Mouse (Mus musculus) spleen, postnatal 4 days (tissue): ENCODE data around the gene Ube4b.

Source experiments
- DNase-seq, 2 experiments: peaks; one replicate each; pipeline ENCODE4 v3.0.0; 2022; ENCODE audit warnings: low spot score in 2 of 2

The Ube4b gene

DNA sequence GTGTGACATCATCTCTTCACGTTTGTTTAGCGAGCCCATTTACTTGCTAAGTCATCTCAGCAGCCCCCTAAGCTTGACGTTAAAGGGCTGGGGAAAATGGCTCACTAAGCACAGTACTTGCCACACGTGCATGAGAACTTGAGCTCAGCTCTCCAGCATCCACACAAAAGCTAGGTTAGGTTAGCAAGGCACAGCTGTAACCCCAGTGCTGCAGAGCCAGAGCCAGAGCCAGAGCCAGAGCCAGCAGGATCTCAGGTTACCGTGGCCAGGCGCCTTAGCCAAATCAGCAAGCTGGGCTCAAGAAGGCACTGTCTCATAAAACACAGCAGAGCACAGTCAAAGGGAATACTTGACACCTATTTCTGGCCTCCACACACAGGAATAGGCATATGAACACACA, 31.0 kb downstream of the Ube4b start:
- DNase-seq = no peak

DNA sequence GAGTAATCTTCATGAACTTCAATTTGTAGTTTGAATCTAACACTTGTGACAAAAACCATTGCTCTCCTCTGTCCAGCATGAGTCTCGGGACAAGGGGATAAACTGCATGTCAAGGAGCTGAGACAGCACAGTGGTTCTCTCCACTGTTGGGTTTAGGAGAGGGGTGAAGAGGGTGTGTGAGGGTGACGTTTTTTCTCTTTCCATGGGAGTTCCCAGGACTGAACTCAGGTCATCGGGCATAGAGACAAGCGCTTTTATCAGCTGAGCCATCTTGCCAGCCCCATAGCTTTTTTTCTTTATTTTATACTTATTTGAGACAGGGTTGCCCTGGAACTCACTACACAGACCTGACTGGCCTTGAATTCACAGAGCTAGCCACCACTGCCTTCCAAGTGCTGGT, 32.3 kb downstream of the Ube4b start:
- DNase-seq = no peak

DNA sequence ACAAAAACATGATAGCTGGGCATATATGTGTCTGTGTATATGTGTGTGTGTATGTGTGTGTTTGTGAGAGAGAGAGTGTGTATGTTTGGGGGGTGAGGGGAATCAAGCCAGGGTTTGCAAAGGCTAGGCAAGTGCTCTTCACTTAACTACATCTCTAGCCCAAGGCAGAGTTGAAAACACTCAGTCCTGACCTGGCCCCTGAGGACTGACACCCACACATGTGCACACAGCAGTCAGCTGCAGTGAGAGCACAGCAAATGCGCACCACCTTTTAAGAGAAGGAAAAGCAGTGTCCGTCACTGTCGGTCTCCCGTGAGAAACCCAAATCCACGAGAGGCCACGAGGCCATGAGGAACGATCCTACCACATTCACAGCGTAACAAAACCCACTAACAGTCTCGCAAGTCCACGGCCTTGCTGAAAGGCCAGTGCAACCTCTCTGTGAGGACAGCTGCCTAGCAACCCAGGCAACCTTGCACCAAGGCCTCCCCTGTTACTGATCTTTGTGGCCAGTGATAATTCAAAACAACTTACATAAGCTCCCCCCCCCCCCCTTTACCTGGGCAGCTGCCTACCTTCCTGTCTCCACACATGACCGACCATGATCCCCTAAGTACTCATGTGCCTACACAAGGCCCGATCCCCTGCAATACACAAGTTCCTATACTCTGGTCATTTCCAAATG, 33.1 kb downstream of the Ube4b start:
- no peak for DNase-seq

DNA sequence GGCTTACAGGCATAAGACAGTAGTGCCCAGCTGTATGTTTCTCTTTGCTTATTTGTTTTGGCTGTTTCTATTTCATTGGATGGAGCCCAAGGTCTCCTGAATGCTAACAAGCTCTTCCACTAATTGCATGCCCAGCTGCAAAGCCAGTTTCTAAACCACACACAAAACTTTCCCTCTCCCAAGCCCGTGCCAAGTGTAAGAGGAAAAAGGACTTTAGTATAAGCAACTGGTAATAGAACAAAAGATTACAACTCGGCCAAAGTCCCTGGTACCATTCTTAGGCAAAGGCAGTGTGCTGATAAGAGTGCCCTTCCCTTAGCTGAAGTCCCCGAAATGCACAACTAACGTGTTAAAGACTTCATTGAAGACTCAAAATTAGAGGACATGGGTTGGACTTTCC, 34.2 kb downstream of the Ube4b start:
- DNase-seq = no peak

DNA sequence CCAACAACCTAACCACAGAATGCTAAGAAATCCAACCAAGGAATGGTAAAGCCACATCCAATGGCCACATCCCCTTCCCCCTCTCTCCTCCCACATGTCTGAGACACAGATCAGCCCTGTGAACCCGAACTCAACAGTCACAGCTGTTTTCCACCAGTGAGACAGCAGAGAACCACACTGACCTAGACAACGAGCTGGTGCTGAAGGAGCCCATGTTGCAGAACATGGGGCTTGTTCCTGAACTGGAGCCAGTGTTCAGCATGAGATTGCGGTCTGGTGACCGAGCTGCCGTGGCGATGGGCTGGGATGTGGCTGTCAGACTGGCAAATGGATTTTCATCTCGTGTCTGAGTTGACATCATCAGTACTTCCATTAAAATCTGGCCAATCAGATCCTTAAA, 45.5 kb downstream of the Ube4b start:
- DNase-seq = no peak

DNA sequence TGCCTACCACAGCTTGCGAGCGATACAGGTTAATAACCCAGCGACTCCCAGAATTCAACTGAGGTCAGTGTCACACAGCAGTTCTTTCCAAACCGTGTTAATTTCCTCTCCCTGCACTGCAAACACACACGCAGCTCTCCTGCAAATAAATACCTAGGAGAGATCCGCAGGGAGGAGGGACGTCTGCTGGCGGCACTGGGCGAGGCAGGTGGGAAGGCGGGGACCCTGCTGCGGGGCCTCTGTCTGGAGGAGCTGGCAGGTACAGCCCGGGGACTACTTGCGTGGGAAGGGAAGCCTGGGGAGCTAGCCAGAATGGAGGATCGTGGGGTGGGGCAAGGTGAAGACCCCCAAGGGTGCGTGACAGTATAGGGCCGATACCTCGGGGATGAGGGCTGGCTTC, 46.7 kb downstream of the Ube4b start:
- no peak for DNase-seq

DNA sequence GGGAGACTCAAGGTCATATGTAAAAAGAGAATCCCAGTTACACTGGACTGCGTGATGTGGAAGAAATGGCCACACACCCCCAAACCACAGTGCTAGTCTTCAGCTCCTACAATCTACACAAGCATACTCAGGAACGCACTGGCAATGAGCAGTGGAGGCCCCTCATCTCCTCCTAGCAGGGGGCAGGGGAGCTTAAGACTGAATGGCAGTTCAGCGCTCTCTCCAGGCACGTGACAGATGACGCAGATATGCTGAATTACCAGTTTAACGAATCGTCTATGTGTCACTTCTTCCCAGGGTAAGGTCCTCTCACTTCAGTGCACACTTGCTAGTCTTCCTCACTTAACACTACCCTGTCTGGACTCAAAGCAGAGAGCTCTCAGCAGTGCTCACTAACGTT, 47.7 kb downstream of the Ube4b start:
- no peak for DNase-seq

DNA sequence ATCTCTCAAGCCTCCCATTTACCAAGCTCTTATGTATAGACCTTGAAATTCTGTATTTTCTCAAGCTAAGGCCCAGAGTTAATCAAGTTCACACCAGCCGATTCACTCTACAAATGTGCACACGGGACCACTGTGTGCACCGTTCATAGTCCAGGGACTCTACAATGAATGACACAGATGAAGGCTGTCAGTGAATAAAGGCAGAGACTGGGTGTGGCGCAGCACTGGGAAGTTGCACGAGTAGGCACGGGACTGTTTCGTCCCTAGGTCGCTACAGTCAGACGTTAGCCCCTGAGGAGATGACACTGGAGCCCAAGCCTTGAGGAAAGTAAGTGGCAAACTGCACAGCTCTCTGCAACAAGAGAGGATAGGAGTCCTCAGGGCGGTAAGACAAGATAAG, 50.5 kb downstream of the Ube4b start:
- no peak for DNase-seq

DNA sequence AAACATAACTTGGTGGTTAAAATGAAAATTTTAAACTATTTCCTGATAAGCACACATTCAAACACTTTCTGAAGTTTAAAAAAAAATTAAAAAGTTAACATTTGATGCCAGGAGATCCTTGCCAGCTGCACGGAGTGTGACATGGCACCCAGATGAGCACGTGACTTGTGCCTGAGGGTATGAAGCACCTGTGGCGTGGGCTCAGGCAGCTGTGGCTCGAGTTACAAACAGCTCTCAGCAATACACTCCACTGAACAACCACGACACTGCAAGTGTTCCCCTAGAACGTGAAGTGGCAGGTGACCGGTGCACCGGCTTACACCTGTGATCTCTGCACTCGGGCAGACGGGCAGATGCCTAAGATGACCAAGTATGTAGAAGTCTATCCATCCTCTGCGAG, 51.9 kb downstream of the Ube4b start:
- no peak for DNase-seq

DNA sequence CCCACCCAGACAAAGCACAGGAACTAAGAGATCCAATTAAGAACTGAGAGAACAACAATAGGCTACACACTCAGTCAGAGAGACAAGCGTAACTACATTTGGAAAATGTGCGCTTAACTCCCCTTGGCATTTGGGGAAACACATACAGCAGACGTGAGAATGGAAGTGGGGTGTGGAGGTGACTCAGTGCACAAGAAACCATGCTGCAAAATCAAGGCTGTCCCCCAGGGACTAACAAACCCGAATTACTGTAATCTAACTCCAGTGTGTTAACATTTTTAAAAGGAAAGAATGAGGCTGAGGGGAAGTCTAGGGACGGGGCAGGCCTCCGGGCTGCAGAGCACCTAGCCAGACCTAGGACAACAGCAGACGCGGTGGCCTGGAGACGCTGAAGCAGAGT, 52.6 kb downstream of the Ube4b start:
- DNase-seq = no peak

DNA sequence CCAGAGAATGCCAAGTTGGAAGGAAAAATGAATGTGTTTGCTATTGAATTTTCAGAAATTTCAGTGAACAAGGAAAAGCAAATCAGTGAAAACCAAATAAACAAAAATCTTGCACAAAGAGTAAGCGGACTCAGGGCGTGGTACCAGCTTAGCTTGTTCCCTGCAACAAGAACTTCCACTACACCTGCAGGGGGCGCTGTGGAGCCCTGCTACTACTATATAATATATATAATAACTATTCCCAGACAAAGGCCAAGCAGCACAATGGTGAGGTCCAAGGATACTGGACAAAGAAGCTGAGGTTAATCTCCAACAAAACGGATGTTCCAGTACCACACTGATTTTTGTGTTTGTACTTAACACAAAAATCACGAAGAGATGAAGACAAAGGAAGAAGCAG, 53.1 kb downstream of the Ube4b start:
- peak; percentile 39 to 73 for DNase-seq

DNA sequence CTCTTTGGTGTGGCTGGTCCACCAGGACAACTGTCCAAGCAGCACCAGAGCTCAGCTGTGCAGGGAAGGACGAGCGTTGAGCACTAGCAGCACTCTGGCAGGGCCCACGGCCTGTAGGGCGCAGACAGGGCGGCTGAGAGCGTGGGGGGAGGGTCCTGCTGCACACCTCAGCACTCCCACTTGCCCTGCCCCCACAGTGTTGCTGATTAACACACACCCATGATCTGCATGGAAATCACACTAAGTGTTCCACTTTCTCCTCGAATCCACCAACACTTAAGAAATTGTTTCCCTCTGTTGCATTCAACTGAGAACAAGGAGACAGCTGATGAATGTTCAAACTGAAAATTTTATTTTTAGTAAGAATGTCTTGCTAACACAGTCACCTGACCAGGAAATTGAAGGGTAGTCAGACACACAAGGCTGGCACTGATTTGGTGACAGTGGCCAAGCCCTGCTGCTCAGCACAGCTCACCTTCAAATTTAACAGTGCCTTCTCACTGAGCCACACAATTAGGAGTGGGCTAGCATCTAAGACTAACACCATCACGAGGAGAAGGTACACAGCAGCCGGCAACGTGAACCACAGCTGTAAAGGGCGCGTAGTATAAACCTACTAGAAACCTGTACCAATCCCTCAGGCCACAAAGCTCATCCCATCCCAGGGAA, 60.7 kb downstream of the Ube4b start:
- no peak for DNase-seq

DNA sequence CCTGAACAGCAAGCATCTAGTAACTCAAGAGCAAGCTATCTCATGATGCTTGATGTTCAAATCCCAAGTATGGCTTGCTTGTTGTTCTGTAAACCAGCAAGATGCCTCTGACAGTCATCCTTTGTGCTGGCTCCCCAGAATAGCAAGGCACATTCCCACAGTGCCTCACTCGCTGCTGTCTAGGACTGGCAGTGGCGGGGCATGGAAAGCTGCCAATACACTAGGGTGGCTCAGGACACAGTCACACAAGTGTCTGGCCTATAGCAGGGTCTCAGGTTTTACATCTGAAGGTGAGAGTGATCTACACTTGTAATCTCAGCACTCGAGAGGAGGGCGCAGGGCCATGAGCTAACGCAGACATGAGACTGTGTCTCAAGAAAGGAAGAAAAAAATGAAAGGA, 61.7 kb downstream of the Ube4b start:
- no peak for DNase-seq

DNA sequence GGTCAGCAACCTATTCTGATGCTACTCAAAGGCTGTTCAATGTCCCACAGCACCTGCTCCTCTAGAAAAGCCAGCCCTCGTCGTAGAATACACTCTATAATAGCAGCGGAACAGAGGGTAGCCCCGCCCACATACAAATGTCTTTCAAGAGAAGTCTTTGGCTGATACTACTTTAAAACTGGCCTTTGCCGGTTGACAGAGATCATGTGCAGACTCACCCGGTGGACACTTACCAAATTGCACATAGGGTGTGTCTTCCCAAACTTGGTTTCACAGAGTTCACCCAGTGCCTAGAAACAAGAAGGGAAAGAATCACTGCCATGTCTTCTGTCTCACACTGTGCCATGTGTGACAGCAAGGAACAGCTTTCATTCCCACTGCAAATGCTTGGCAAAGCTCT, 65.5 kb downstream of the Ube4b start:
- no peak for DNase-seq

DNA sequence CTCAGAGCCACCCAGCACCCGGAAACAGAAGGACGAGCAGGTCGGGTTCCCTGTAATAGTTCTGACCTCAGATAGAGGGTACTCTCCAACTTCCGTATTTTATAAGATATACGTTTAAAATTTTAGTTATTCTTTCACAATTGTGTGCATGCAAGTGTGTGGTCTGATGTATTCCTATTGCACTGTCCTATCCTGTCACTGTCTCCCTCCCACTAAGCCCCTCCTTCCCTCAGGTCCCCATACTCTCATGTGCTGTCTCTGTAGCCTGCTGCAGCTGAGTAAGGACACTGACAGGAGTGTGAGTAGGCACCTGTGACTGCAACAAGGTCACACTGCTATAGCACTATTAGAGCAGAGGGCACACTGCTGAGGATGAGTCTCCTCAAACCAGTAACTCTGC, 65.9 kb downstream of the Ube4b start:
- no peak for DNase-seq

DNA sequence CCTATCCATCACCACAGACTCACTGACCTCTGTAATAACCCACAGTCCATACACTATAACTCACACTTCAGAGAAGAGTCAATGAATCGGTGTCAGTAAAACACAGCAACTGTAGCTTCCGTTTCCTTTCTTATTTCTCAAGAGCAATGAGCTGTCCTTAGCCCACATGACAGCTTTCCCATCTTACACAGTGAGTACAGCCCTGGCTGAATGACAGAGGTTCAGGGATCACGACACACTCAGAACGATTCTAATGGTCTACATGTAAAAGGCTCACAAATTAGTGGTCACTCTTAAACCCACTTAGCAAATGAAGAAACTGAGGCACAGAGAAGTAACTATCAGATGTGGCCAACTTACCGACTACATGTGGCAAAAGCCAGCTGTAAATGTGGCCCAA, 68.6 kb downstream of the Ube4b start:
- DNase-seq = no peak

DNA sequence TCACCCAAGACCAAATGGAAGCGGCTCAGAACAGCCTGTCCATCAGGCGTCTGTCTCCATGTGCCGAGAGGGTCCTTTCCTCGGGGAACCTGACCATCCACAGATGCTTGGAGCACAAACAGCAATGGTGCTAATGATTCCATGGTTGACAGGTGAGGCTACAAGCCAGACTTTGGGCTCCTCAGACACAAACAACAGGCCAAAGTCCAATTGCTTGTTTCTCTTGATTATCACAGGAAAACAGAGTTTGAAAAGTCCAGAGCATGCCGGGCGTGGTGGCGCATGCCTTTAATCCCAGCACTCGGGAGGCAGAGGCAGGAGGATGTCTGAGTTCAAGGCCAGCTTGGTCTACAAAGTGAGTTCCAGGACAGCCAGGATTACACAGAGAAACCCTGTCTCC, 71.9 kb downstream of the Ube4b start:
- no peak for DNase-seq

DNA sequence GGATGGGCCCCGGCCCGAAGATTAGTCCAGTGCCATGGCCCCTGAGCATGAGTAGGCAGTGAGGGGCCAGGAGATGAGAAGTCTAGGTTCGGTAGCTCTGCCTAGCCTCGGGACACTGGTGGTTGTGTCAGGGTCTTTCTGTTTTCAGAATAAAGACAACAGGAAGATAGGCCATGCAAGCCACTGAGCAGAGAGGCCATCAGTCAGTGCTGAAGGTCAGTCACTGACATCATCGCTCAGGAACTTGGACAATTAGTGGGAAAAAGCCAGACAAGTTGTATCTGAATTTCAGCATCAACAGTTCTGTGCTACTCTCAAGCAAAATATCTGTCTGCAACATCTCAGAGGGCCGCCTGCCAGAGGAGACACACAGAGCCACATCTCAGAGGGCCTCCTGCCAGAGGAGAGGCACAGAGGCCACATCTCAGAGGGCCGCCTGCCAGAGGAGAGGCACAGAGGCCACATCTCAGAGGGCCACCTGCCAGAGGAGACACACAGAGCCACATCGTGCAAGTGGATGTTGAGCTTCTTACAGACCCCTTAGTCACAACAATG, 74.9 kb downstream of the Ube4b start:
- no peak for DNase-seq

DNA sequence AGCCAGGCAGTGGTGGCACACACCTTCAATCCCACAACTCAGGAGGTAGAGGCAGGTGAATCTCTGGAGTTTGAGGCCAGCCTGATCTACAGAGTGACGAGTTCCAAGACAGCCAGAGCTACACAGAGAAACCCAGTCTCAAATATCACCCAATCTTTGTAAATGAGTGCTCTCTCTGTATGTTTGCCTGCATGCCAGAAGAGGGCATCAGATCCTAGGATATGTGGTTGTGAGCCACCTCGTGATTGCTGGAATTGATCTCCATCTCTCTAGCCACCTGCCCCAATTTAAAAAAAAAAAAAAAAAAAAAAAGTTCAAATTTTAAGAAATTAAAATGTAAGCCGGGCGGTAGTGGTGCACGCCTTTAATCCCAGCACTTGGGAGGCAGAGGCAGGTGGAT, 77.6 kb downstream of the Ube4b start:
- DNase-seq = no peak

DNA sequence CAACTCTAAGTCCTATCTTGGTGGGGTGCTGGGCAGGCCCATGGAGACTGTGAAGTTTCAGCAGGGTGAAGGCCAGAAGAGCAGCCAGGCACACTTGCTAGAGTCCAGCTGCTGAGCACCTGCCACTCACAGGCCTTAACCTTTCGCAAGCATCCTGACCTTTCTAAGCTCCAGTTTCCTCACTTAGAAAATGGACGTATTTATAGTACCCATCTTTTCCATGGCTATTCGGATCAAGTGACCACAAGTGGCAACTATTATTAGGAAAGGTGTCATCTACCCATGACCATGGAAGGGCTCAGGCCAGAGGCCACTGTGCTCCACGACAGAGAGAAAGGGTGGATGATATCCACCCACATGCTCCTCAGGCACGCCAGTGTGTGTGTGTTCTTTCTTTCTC, 80.7 kb downstream of the Ube4b start:
- DNase-seq = no peak

DNA sequence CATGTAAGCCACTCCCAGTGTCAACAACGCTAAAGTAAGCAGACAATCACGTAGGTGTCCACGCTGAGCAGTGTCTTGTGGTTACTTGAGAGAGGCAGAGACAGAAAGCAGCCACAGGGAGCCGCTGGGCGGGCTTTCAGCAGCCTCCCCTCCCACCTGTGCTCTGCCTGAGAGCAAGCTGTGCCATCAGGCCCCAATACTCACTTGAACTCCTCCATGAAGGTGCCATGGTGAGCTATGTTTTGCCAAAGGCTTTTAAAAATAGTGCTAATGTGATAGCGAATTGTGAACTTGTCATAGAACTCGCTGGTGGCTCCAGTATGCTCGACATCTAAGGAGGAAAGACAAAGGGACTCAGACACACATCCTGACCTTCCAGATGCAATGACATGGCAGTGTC, 82.2 kb downstream of the Ube4b start:
- DNase-seq = no peak

DNA sequence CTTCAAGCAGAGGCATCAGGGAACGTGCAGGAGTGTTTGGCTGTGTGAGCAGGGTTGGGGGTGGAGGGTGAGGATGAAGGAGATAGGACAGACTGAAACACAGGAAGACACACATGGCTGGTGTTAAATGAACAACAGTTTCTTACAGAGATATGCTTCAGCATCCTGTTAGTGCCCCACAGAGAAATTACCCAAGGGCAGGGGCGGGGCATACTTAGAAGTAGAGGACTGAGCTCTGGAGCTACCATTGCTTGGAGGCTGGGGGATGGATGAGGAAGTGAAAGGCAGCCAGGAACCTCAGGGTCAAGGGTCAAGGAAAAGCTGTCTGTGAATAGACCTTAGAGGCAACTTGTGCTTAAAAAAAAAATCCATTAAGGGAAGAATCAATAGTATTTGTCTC, 85.9 kb downstream of the Ube4b start:
- DNase-seq = no peak

DNA sequence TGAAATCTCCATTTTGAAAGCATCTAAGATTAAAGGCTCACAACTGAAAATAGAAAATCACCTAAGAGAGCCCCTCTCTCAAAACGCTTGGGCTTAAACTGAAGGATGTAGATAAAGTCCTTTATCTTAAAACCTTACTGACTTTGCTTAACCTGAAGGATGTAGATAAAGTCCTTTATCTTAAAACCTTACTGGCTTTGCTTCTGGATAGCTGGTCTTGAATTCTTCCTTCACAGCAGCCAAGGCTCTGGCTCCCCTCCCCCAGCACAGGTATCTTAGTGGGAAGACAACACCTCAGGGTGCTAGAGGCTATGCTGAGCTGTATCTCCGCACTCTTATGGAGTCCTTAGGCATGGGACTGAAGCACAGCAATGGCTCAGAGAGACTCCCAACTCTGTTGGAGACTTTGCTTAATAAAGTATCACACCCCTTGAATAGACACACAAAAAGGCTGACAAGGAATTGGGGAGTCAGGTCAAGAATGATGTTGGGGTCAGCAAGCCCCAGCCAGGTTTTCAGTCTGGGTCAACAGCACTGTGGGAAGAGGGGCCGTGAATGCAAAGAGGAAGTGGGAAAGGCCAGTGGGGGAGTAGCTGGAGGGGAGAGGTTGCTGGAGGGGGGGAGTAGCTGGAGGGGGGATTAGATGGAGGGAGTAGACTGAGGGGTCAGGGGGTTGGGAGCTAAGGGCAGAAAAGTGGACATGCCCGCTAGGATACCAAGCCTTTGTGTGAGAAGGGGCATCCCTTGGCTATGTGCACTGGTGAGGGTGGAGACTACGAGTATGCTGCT, 86.9 kb downstream of the Ube4b start:
- no peak for DNase-seq
